Mouse (Mus musculus): ENCODE measurements around the gene Syp.

GRCm38 (mm10) chrX:7696520-7696919 is 58.2 kb downstream of the Syp start:
- TF ChIP-seq EP300 (IDR thresholded peaks at IDR 0.05; ENCODE audit: low read depth) (no peak), CTCF (IDR thresholded peaks at IDR 0.05; ENCODE audit: low read depth) (no peak)
